Mouse (Mus musculus): ENCODE data around the gene Cd68. TPM values are rescaled to one million over a fixed set of nuclear protein-coding genes. Genes with fewer than 3 reads are reported as not detected.
A peak's percentile ranks its signal among the peaks of the same experiment; 100 is the strongest.

Cd68 gene
- total RNA-seq, 2 experiments from 2014 or later: 5.6 to 7.5 TPM

GRCm38 (mm10) chr11:69695361-69696181, 29.6 kb upstream of the Cd68 start, which contains the start of the genes Tnfsf12 and Tnfsfm13:
Gene Tnfsf12, minus strand, starts transcription at chr11:69695849.
Gene Tnfsfm13, minus strand, starts transcription at chr11:69696098.
- DNase-seq: peak; percentile 84 to 85
- intact Hi-C loops (cut with DNase I): no loop called here

GRCm38 (mm10) chr11:69695046-69695360, 29.1 kb upstream of the Cd68 start:
- intact Hi-C loops (cut with DNase I): no loop called here
- DNase-seq: no peak

GRCm38 (mm10) chr11:69693421-69693965, 27.5 kb upstream of the Cd68 start:
- peak in 1 of 2 experiments; percentile 13 for DNase-seq
- intact Hi-C loops (cut with DNase I): no loop called here

GRCm38 (mm10) chr11:69692863-69693262, 26.9 kb upstream of the Cd68 start:
- intact Hi-C loops (cut with DNase I): no loop called here
- no peak for DNase-seq

GRCm38 (mm10) chr11:69692196-69692811, 26.4 kb upstream of the Cd68 start:
- intact Hi-C loops (cut with DNase I): no loop called here
- DNase-seq: no peak

- intact Hi-C loops (cut with DNase I): no loop called here
Observed at GRCm38 (mm10) chr11:69689891-69690290, 23.9 kb upstream of the Cd68 start.

GRCm38 (mm10) chr11:69687061-69687460, 21.1 kb upstream of the Cd68 start:
- DNase-seq: no peak
- intact Hi-C loops (cut with DNase I): no loop called here

More at GRCm38 (mm10) chr11:69689891-69690290, 23.9 kb upstream of the Cd68 start:
- DNase-seq: no peak

GRCm38 (mm10) chr11:69686377-69686776, 20.4 kb upstream of the Cd68 start:
- intact Hi-C loops (cut with DNase I): no loop called here
- peak; percentile 88 to 92 for DNase-seq

- intact Hi-C loops (cut with DNase I): no loop called here
- DNase-seq: peak; percentile 81 to 85
Observed at GRCm38 (mm10) chr11:69685526-69686148, 19.7 kb upstream of the Cd68 start, which contains the start of gene Tnfsf13. Gene Tnfsf13, minus strand, starts transcription at chr11:69685784.

GRCm38 (mm10) chr11:69684936-69685335, 19.0 kb upstream of the Cd68 start:
- intact Hi-C loops (cut with DNase I): loop anchor here (5.0 kb wide), 1 partner anchor 192 kb away; the partner anchor contains the start of gene Tmem95
- no peak for DNase-seq

GRCm38 (mm10) chr11:69684128-69684745, 18.3 kb upstream of the Cd68 start:
- no peak for DNase-seq
- intact Hi-C loops (cut with DNase I): loop anchor here (5.0 kb wide), 1 partner anchor 193 kb away; the partner anchor contains the start of gene Tmem95

GRCm38 (mm10) chr11:69683576-69683975, 17.6 kb upstream of the Cd68 start:
- intact Hi-C loops (cut with DNase I): loop anchor here (1.0 to 5.0 kb wide), 3 partner anchors 32 to 194 kb away; partner anchors contain the start of gene Tmem95

GRCm38 (mm10) chr11:69682840-69683533, 17.0 kb upstream of the Cd68 start:
- DNase-seq: peak; percentile 91 to 95
- intact Hi-C loops (cut with DNase I): loop anchor here (1.0 to 5.0 kb wide), 3 partner anchors 32 to 194 kb away; partner anchors contain the start of gene Tmem95

More at GRCm38 (mm10) chr11:69683576-69683975, 17.6 kb upstream of the Cd68 start:
- DNase-seq: no peak

- intact Hi-C loops (cut with DNase I): loop anchor here (2.0 to 5.0 kb wide), 2 partner anchors 72 to 195 kb away; partner anchors contain the start of gene Tmem95
- no peak for DNase-seq
Observed at GRCm38 (mm10) chr11:69682209-69682839, 16.4 kb upstream of the Cd68 start.

GRCm38 (mm10) chr11:69681314-69682208, 15.6 kb upstream of the Cd68 start, which contains the start of gene Senp3:
Gene Senp3, minus strand, starts transcription at chr11:69682084.
- DNase-seq: peak; percentile 97 to 98
- intact Hi-C loops (cut with DNase I): loop anchor here (2.0 to 5.0 kb wide), 2 partner anchors 73 to 196 kb away; partner anchors contain the start of gene Tmem95

GRCm38 (mm10) chr11:69680136-69680855, 14.3 kb upstream of the Cd68 start:
- no peak for DNase-seq
- intact Hi-C loops (cut with DNase I): loop anchor here (5.0 kb wide), 1 partner anchor 197 kb away; the partner anchor contains the start of gene Tmem95

GRCm38 (mm10) chr11:69679144-69679543, 13.2 kb upstream of the Cd68 start:
- intact Hi-C loops (cut with DNase I): no loop called here
- DNase-seq: no peak
